Mouse (Mus musculus) cerebellum, postnatal 10 days (tissue): ENCODE results near the gene Olfr914.

Source experiments
- DNase-seq, 2 experiments: peaks; one replicate each; pipeline ENCODE4 v3.0.0; 2021; ENCODE audit warnings: mixed read lengths in 2 of 2

Gene Olfr914

GRCm38 (mm10) chr9:38604802-38605201, at the start of gene Olfr914:
Gene Olfr914, plus strand, starts transcription at chr9:38605102.
- no peak for DNase-seq

- DNase-seq: no peak
These were observed 25.0 kb upstream of the Olfr914 start, which contains the start of gene Olfr912 for GRCm38 (mm10) chr9:38579878-38580277. Gene Olfr912, plus strand, starts transcription at chr9:38580178.

GRCm38 (mm10) chr9:38591056-38591455, 13.8 kb upstream of the Olfr914 start:
- DNase-seq: no peak

- no peak for DNase-seq
These were observed 12.4 kb upstream of the Olfr914 start, which contains the start of gene Olfr913 for GRCm38 (mm10) chr9:38592459-38592858. Gene Olfr913, plus strand, starts transcription at chr9:38592759.

GRCm38 (mm10) chr9:38632406-38632805, 27.5 kb downstream of the Olfr914 start:
- DNase-seq: no peak

- DNase-seq: no peak
These were observed 54.9 kb downstream of the Olfr914 start, which contains the start of gene Olfr916 for GRCm38 (mm10) chr9:38659775-38660174. Gene Olfr916, minus strand, starts transcription at chr9:38659875.
